Mouse (Mus musculus) 416B (cell line): Measurements from ENCODE around the gene Slf2.

Source experiments
- DNase-seq: peaks from one replicate; pipeline ENCODE4 v3.0.0; 2011; ENCODE audit warnings: low read depth

The Slf2 gene

GRCm38 (mm10) chr19:44908836-44909460 lies 22.0 kb upstream of the Slf2 start:
- DNase-seq = no peak

GRCm38 (mm10) chr19:44914481-44915249 lies 16.3 kb upstream of the Slf2 start:
- DNase-seq = no peak

- DNase-seq = no peak
These were observed 12.8 kb upstream of the Slf2 start for GRCm38 (mm10) chr19:44918171-44918570.

GRCm38 (mm10) chr19:44921466-44922139 lies 9.3 kb upstream of the Slf2 start:
- no peak for DNase-seq

DNA sequence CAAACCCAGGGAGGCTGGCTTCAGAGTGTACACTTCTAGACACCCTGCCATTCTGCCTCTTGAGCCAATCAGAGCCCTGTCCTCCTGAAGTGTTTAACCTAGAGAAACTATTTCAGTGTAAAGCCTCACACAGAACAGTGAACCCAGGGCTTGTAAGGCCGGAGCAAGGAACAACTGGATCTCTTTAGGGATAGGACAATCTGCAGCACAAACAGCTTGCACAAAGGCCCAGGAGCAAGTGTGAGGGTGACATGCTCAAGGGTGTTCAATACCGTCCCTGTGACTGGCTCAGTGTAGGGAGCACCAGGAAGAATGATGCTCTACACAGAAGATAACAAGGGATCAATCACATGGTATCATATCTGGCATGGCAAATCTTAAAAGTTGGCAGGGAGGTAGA lies 8.4 kb upstream of the Slf2 start:
- no peak for DNase-seq

- no peak for DNase-seq
These were observed 6.3 kb upstream of the Slf2 start for GRCm38 (mm10) chr19:44924699-44925098.

DNA sequence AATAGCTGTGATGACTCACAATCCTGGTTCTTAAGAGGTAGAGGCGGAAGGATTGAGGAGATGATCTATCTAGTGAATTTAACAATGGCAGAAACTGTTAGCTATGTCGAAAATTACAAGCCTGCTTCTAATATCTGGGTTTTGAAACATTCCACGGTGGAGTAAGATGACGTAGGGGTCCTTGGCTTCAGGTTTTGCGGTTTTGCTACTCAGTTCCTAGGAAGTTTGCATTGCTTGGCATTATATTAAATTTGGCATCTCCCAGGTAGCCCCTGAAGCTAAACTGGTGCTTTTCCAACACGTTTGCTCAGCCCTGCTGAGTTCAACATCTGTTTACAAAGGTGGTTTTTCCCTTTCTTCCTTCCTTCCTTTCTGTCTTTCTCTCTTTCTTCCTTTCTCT lies 4.2 kb upstream of the Slf2 start:
- DNase-seq = no peak

- no peak for DNase-seq
These were observed 3.7 kb upstream of the Slf2 start for GRCm38 (mm10) chr19:44927250-44927649.

GRCm38 (mm10) chr19:44928185-44928584 lies 2.8 kb upstream of the Slf2 start:
- DNase-seq = no peak

DNA sequence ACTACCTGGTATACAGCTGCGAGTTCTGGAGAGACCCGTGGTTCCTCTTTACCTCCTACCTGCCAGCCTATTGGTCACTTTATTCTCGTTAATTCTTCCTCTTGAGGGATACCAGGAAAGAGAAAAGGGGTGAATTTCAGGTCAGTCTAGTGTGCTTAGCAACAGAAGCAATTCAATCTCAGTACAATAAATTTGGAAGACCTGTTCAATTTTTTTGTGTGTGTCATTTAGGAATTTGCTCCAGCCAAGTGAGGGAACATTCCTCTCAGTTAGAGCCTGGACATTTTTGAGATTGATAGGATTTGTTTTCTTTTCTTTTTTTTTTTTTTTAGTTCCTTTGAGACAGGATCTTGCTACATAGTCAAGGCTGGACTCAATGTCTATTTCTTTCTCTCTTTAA lies 1.7 kb upstream of the Slf2 start:
- no peak for DNase-seq

- DNase-seq = no peak
These were observed 1.3 kb upstream of the Slf2 start for GRCm38 (mm10) chr19:44929663-44930062.

DNA sequence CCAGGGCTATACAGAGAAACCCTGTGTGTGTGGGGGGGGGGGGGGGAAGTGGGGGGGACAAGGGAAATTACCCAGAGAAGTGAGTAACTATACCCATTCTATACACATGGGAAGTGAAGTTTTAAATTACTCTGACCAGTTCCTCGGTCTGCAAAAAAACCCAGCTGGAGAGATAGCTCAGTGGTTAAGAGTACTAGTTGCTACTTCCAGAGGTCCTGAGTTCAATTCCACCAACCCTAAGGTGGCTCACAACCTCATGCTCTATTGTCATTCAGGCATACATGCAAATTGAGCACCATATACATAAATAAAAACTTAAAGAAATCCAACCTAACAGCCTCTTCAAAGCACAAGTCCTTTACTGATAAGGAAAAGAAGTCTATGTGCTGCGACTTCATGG lies 829 bp upstream of the Slf2 start:
- DNase-seq = peak; percentile 59

DNA sequence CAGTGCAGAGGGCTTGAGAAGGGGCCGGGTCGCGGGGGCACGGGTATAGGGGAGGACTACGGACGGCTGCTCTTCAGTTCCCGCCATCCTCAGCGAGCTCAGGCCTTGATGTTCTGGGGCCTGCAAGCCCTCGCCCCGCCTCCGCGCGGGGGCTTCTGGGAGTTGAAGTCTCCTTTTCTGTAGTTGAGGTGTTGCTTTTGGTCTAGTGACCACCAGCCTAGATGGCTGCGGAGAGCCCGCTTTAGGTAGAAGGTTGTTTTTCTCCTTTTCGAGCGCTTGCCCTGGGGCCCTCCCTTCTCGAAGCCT lies 456 bp downstream of the Slf2 start:
- peak; percentile 94 for DNase-seq

DNA sequence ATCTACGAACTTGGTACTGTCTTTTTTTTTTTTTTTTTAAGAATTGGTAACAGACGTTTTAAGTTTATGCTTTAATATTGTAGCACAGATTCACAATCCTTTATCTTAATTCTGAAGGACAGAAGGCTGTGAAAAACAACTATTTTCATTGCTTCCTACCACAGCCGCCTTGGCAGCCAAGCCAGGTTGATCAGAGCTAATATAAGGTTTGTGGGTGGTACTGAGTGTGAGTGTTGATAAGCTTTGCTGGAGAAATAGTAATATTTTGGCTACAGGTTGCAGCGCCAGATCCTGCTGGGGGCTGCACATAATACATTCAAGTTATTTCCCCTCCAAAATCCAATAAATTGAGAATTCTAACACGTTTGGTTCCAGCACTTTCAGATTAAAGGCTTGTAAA lies 1.1 kb downstream of the Slf2 start:
- no peak for DNase-seq

DNA sequence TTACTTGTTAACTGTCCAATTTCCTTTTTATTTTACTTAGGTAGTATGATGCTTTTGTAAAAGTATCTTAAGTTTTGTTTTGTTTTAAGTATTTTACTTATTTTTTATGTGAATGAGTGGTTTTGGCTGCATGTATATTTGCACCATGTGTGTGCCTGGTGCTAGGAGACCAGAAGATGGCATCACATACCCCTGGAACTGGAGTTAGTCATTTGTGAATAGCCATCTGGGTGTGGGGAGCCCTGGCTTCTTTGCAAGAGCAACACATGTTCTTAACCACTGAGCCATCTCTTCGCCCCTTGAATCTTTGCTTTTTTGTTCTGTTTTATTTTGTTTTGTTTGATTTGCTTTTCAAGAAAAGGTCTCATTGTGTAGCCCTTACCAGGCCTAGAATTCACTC lies 2.2 kb downstream of the Slf2 start:
- peak; percentile 68 for DNase-seq

DNA sequence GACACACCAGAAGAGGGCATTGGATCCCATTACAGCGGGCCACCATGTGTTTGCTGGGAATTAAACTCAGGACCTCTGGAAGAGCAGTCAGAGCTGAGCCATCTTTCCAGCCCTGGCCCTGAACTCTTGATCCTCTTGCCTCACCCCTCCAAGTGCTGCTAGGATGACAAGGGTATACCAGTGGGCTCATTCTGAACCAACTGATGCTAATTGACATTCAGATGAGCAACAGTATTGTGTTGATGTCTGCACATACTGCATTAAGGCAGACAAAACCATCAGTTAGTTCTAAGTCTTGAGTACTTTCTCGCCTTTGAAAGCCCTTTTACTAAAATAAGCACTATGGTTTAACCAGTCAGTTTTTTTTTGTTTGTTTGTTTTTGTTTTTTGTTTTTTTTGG lies 28.7 kb downstream of the Slf2 start:
- DNase-seq = no peak

GRCm38 (mm10) chr19:44965978-44966377 lies 35.0 kb downstream of the Slf2 start:
- DNase-seq = no peak

DNA sequence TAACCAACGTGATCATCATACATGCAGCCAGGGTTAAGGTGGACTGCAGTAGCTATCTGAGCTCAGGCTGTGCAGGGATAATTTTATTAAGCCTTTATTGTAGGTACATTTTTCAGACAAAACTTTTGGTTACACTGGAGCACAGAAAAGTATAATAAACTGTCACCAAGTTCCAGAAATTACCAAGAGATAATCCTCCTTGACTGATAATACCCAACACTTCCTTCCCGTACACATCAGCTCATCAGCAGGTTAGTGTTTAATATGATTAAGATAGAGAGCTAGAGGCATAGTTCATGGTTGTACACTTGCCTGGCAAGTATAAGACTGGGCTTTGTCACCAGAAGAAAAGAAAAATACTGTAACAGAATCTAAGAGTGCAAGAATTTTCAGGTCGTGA lies 37.4 kb downstream of the Slf2 start:
- no peak for DNase-seq

GRCm38 (mm10) chr19:44976636-44977035 lies 45.7 kb downstream of the Slf2 start:
- DNase-seq = no peak

DNA sequence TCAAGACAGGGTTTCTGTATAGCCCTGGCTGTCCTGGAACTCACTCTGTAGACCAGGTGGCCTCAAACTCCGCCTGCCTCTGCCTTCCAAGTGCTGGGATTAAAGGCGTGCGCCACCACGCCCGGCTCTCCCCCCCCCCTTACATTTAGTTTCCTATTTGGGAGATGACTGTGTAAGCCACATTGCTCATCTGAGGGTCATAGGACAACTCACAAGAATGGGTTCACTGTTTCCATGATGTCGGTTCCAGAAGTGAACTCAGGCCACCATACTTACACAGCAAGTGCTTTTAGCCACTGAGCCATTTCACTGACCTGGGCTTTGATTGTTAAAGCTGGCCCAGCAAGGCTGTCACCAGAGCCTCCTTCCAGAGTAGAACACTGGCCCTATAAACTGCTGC lies 46.2 kb downstream of the Slf2 start:
- peak; percentile 26 for DNase-seq

GRCm38 (mm10) chr19:44980787-44981186 lies 49.8 kb downstream of the Slf2 start:
- DNase-seq = no peak

DNA sequence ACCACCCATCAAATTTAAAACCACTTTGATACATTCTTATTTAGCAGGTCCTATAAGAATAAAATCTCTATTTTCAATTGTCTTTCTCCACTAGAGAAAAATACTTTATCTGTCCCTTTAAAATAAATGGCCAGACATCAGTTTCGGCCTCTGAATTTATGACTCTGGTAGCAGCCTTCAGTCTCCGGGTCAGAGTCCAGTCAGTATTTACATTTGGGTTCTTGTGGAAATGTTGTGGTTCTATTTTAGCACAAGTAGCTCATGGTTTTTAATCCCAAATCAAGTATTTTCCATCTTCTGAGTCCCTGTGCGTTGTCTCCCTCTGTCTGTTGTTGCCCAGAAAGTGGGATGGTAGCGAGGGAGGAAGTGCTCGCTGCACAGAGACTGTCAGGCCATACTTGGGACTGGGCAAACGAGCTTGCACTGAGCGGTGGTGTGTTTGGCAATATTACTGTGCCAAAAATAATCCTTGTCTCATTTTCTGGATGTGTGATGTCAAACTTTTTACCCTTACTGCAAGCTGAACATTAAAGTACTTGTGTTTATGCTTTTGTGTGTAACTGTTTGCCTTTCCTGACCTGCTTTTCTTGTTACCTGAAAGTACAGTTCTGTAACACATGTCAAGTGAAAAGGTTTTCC lies 51.6 kb downstream of the Slf2 start:
- DNase-seq = no peak

- DNase-seq = no peak
These were observed 52.4 kb downstream of the Slf2 start for GRCm38 (mm10) chr19:44983366-44983765.
